Mouse (Mus musculus) CD4-positive, CD25-positive, alpha-beta regulatory T cell, adult 2 months (primary cell): Measurements from ENCODE around the gene Pex14.
A peak's percentile ranks its signal among the peaks of the same experiment; 100 is the strongest.

Source experiments
- DNase-seq: peaks from one replicate; pipeline ENCODE4 v3.0.0-alpha.2; 2012; ENCODE audit warnings: low read depth, low spot score

Gene Pex14

GRCm38 (mm10) chr4:148952328-148953222, 147.1 kb downstream of the Pex14 start:
- DNase-seq = no peak

- DNase-seq = no peak
Observed at GRCm38 (mm10) chr4:148951821-148952291, 147.8 kb downstream of the Pex14 start.

- DNase-seq = no peak
Observed at GRCm38 (mm10) chr4:148950932-148951650, 148.6 kb downstream of the Pex14 start.

GRCm38 (mm10) chr4:148950487-148950886, 149.2 kb downstream of the Pex14 start:
- no peak for DNase-seq

DNA sequence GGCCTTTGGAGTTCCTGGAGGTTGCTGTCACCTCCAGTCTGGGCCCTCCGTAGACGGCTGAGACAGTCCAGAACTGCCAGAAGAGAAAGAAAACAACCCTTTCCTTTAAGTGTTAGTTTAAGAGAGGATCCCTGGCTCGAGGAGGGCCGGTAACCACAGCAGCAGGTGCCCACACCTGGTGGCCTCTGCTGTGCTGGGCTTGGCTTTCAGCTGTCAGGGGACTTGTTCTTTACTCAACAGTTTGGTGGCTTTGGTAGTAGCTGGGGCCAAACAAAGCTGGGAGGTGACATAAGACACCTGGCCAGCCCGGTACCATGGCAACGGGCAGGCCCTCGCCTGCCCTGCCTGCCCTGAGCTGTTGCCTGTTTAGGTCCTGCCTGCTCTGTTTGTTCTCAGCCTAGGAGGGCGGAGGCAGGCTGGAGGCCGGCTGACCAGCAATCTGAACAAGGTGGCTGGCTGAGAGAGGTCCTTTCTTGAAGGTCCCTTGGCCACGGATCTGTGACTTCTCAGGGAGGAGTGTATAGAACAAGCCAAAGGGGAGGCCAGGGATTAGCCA, 151.8 kb downstream of the Pex14 start:
- no peak for DNase-seq

DNA sequence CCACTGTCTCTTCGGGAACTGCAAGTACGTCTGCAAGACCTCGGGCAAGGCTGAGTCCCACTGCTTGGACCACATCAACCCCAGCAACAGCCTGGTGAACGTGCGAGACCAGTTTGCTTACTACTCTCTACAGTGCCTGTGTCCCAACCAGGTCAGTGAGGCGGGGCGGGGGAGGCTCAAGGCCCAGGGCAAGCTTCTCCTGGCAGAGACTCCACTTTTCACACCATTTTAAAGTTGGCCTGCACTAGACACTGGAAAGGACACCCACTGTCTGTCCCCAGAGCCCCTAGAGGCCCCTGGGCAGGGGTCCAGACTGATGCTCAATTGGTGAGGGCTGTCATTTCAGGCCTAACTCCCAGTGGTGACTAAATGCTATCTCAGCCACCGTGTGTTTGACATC, 153.6 kb downstream of the Pex14 start:
- DNase-seq = no peak

DNA sequence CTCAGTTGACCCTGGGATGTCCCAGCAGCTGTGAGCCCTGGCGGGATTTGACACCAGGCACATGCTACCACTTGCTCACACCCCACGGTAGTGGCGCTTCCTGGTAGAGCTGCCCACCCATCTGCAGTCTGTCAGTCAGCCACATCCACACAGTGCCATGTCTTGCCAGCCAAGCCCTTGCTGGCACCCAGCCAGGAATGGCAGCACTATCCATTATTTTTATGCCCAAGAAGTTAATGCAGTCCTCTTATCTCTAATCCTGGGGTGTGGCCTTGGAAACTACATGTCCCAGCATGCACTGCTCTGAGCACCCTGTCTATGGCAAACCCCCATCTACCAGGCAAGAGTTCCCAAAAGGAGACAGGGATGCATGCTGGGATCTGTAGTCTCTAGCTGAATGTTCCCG, 154.2 kb downstream of the Pex14 start:
- DNase-seq = no peak

DNA sequence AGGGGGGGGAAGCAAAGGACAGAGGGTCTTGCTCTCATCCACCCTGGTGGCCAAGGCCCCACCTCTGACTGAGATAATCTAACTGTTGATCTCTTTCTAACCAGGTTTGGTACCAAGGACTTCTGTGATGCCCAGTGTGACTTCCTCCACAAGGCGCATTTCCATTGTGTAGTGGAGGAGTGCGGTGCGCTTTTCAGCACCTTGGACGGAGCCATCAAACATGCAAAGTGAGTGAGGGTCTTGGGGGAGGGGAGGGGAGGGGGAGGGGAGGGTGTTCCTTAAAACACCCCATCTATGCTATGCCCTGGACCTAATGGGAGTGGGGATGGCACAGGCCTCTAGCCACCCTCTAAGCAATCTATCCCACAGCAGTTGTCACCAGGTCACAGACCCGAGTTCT, 156.6 kb downstream of the Pex14 start:
- DNase-seq = no peak

DNA sequence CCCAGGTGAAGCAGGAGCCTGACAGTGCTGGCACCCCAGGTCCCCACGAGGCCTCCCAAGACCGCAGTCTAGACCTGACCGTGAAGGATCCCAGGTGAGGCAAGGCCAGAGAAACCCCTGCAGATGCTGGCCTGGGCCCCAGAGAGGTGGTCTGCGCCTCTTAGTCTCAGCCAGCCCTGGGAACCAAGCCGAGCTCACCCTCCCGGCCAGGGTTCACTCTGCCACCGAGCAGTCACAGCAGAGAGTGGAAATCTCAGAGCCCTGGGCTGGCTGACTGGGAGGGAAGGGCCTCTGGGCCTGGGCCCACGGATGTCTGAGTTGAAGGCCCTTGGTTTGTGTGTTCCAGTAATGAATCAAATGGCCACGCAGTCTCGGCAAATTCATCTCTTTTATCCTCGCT, 158.4 kb downstream of the Pex14 start:
- DNase-seq = no peak

- peak; percentile 54 for DNase-seq
Observed at GRCm38 (mm10) chr4:148940674-148941211, 158.9 kb downstream of the Pex14 start.

GRCm38 (mm10) chr4:148938546-148938945, 161.1 kb downstream of the Pex14 start:
- DNase-seq = no peak

- no peak for DNase-seq
Observed at GRCm38 (mm10) chr4:148936727-148937126, 162.9 kb downstream of the Pex14 start.

GRCm38 (mm10) chr4:148936111-148936510, 163.6 kb downstream of the Pex14 start:
- no peak for DNase-seq

DNA sequence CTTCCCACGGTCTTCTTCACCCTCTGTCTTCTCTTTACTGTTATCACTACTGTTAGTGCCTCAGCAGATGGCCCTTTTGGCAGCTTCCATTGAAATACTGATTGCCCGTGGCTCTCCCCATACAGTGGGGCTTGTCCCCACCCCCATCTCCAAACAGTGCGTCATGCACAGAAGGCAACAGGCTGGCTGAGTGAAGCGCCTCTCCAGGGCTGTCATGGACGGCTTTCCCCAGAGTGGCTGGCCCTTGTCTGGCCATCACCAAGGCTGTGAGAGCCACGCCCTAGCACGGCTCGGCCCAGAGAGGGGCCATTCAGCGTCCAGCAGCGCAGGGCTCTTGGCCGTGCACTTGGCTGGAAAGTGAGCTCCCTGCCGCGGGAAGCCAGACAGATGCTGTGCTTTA, 164.5 kb downstream of the Pex14 start:
- DNase-seq = no peak

DNA sequence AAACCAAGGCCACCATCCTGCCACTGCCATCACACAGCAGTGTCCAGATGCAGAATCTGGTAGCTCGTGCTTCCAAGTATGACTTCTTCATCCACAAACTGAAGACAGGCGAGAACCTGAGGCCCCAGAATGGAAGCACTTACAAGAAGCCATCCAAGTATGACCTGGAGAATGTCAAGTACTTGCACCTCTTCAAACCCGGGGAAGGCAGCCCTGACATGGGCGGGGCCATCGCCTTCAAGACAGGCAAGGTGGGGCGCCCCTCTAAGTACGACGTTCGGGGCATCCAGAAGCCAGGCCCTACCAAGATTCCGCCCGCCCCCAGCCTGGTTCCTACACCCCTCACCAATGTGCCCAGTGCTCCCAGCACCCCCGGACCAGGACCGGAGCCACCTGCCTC, 166.6 kb downstream of the Pex14 start:
- DNase-seq = no peak

DNA sequence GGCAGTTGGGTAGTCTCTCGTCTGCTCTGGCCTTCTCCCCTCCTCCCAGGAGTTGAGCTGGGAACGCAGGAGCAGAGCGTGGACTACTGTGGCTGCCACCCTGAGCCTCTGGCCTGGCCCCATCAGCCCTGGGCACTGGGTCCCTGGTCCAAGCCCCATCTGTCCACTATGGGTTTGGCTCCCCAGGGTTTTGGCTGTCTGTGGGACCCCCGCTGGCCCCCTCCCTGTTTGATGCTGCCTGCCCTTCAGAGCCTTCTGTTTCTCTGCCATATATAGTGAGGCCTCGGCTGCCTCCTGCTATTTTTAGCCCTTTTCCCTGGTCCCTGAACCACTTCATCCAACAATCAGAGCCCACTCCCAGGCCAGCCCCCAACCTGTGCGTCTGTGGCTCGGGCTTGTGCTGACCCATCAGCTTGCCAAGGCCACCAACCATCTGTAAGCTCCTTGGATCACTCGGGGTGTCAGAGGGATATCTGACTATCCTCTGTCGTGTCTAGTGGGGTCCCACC, 168.9 kb downstream of the Pex14 start:
- no peak for DNase-seq

DNA sequence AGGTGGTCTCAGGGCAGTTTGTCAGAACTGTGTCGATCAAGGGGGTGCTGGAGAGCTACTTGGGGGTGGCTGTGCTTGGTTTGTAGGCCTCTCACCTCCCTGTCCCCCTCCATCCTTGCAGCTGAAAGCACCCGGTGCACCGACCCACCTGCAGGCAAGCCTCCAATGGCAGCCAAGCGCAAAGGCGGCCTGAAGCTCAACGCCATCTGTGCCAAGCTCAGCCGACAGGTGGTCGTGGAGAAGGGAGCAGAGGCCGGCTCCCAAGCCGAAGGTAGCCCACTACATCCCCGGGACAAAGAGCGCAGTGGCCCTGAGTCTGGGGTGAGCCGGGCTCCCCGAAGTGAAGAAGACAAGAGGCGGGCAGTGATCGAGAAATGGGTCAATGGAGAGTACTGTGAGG, 170.8 kb downstream of the Pex14 start:
- no peak for DNase-seq

GRCm38 (mm10) chr4:148928316-148928715, 171.4 kb downstream of the Pex14 start:
- no peak for DNase-seq

DNA sequence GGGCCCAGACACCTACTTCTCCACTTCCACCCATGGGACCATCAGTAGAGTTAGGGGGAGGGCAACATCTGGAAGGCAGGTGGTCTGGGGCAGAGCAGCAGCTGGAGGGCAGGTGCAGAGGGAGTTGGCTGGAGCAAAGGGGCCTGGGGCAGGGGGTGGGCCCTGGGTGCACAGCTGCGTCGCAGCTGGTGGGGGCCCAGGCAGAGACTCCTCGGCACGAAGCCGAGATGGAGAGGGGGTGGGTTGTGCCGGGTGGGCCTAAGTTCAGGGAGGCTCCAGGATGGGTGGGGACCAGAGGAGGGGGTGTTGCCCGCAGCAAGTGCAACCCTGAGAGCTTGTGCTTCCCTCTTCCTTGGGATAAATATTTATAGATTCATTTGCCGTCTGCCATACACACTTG, 173.2 kb downstream of the Pex14 start:
- DNase-seq = no peak

DNA sequence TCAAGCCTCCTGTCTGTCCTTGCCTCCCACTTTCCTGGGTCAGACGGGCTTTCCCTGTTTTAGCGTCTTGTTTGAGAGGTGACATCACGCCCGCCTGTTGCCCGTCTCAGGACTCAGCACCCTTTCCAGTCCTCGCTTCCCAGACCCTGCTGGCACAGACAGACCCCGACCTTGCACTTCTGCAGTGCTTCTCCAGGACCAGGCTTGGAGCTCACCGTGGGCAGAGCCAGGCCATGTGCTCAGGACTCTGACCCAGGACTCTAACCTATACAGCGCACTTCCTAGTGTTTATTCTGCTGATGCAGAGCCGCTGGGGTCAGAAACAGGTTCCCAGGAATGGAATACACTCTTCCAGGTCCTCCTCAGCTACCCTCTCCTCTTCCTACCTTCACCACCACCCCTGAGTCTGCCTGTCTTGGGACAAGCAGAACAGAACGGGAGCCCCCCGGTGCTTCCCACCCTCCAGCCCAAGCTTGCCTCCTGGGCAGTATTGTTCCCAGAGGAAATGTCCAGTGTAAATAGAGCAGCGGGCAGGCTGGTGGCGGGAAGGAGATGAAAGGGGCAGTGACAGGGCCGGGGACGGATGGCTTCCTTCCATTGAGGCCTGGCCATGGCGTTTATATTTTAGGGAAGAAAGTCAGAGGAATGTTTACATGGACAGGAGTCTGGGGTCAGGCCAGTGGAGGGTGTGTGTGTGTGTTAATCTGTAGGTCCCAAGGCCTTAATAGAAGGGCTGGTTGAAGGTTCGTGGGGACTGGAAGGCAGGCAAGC, 173.9 kb downstream of the Pex14 start:
- no peak for DNase-seq

GRCm38 (mm10) chr4:148923976-148924375, 175.7 kb downstream of the Pex14 start:
- no peak for DNase-seq
